Mouse (Mus musculus): Measurements from ENCODE around the gene Ano9. TPM values are rescaled to one million over a fixed set of nuclear protein-coding genes. Genes with fewer than 3 reads are reported as not detected.

Ano9 gene
- polyA plus RNA-seq (2015; fragmentation: Nextera tagmentation; extraction: Ambion mirVana), result 0.49 and 1.00 TPM in 2 replicates

DNA sequence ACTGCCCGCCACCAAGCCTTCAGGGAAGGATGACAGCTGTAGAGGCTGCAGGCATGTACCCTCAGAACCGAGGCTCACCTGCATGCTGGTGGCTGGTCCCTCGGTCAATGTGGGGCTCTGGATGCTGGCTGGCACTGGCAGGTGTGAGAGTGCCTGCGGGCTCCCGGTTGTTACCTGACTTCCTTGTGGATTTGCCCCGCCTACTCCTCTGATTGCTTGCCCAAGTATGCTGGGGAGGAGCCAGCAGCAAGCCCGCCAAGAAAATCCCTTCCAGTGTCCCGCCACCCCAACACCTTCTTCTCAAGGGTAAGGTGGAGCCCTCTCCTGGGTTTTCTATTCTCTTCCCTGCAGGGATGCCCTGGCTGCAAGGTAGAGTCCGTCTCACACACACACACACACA lies at the start of gene Ano9:
TSS of gene Ano9 (minus strand) at position 171 of the 400 bp plus-strand sequence.
- H3K27ac ChIP-seq (ENCODE audit: low read length), result no peak within 1 kb of the TSS
- no peaks in the 10 kb centered on the region for H3K9me3 ChIP-seq (replicated peaks; ENCODE audit: control insufficient read depth, low read length)
- WGBS, result 17% methylated on average over 9 of the region's 9 CpGs
- H3K4me2 ChIP-seq (ENCODE audit: low read depth, low read length), result no peak within 1 kb of the TSS
- H3K9ac ChIP-seq (ENCODE audit: low read length), result no peak within 1 kb of the TSS
- H3K27me3 ChIP-seq (ENCODE audit: control insufficient read depth, insufficient read depth, low read length), result no peaks in the 10 kb centered on the region
- H3K4me1 ChIP-seq (ENCODE audit: control insufficient read depth, insufficient read depth, low read length), result peaks cover 6% of the 10 kb centered on the region
- no peak for ATAC-seq (replicated peaks; ENCODE audit: extremely low read depth, insufficient read depth, low FRiP score)
- no peak within 1 kb of the TSS for H3K4me3 ChIP-seq (ENCODE audit: low read length)
- H3K36me3 ChIP-seq (ENCODE audit: control insufficient read depth, insufficient read depth), result no peaks in the 10 kb centered on the region

DNA sequence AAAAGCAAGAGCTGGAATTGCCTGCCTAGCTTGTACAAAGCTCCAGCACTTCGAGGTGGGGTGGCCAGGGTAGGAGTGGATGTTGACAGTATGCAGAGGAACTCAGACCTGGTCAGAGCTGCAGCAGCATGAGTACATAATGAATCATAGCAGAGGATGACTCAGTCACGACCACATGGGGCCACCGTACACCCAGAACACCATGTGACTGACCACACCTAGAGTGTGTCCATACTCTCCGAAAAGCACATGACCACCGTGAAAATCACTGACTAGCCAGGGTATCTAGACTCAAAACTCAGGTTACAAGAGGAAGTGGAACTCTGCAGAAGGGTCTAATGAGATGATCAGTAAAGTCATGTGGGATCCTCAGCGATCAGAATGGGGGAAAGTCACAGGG lies 47.2 kb upstream of the Ano9 start:
- H3K4me1 ChIP-seq (ENCODE audit: control insufficient read depth, insufficient read depth, low read length), result peaks cover 16% of the 10 kb centered on the region
- no peak for ATAC-seq (replicated peaks; ENCODE audit: extremely low read depth, insufficient read depth, low FRiP score)
- H3K27me3 ChIP-seq (ENCODE audit: control insufficient read depth, insufficient read depth, low read length), result no peaks in the 10 kb centered on the region
- WGBS, result 75% methylated on average over 6 of the region's 6 CpGs
- no peaks in the 10 kb centered on the region for H3K9me3 ChIP-seq (replicated peaks; ENCODE audit: control insufficient read depth, low read length)
- H3K36me3 ChIP-seq (ENCODE audit: control insufficient read depth, insufficient read depth), result peaks cover 31% of the 10 kb centered on the region
- no peak overlapping the region for H3K9ac ChIP-seq (ENCODE audit: low read length)
- no peak overlapping the region for H3K4me2 ChIP-seq (ENCODE audit: low read depth, low read length)
- no peak overlapping the region for H3K4me3 ChIP-seq (ENCODE audit: low read length)
- H3K27ac ChIP-seq (ENCODE audit: low read length), result no peak overlapping the region

DNA sequence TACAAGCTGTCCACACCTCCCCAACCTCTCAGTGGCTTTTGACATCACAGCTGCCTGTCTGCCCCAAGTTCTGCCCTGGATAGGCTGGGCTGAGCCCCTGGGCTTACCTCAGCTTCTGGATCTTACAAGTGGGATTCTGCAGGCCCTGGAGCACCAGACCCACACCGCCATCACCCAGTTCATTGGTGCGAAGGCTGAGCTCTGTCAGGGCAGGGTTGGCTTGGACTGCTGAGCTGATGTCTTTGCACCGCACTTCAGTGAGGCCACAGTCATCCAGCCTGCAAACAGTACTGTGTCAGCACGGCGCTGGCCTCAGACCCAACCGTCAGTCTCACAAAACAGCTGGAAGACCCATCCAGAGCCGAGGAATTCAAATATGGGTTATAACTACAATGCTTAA lies 46.8 kb upstream of the Ano9 start:
- peaks cover 14% of the 10 kb centered on the region for H3K4me1 ChIP-seq (ENCODE audit: control insufficient read depth, insufficient read depth, low read length)
- H3K36me3 ChIP-seq (ENCODE audit: control insufficient read depth, insufficient read depth), result peaks cover 35% of the 10 kb centered on the region
- no peak overlapping the region for H3K4me3 ChIP-seq (ENCODE audit: low read length)
- H3K9me3 ChIP-seq (replicated peaks; ENCODE audit: control insufficient read depth, low read length), result no peaks in the 10 kb centered on the region
- no peak overlapping the region for H3K4me2 ChIP-seq (ENCODE audit: low read depth, low read length)
- H3K27me3 ChIP-seq (ENCODE audit: control insufficient read depth, insufficient read depth, low read length), result no peaks in the 10 kb centered on the region
- H3K9ac ChIP-seq (ENCODE audit: low read length), result no peak overlapping the region
- no peak for ATAC-seq (replicated peaks; ENCODE audit: extremely low read depth, insufficient read depth, low FRiP score)
- 85% methylated on average over 7 of the region's 7 CpGs for WGBS
- H3K27ac ChIP-seq (ENCODE audit: low read length), result no peak overlapping the region

DNA sequence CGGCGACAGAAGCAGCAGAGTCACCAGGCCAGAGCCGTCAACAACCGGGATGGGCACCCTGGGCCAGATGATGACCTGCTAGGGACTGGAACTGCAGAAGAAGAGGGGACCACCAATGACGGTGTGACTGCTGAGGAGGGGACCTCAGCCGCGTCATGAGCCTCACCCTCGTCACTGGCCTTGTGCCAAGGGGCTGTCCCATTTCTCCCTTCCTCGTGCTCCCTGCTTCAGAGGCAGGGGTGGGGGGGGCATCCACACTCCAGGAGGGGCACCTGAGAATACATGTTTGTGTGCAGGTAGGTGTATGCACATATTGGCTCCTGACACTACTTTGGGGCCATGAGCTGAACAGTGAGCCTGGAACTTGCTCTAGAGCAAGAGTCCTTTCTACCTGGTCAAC lies 37.8 kb upstream of the Ano9 start:
- H3K4me3 ChIP-seq (ENCODE audit: low read length), result no peak overlapping the region
- no peak for ATAC-seq (replicated peaks; ENCODE audit: extremely low read depth, insufficient read depth, low FRiP score)
- no peak overlapping the region for H3K9ac ChIP-seq (ENCODE audit: low read length)
- no peaks in the 10 kb centered on the region for H3K4me1 ChIP-seq (ENCODE audit: control insufficient read depth, insufficient read depth, low read length)
- H3K27me3 ChIP-seq (ENCODE audit: control insufficient read depth, insufficient read depth, low read length), result no peaks in the 10 kb centered on the region
- 73% methylated on average over 9 of the region's 9 CpGs for WGBS
- H3K9me3 ChIP-seq (replicated peaks; ENCODE audit: control insufficient read depth, low read length), result peaks cover 3% of the 10 kb centered on the region; the same call in 1 of the 2 replicates
- no peak overlapping the region for H3K4me2 ChIP-seq (ENCODE audit: low read depth, low read length)
- H3K27ac ChIP-seq (ENCODE audit: low read length), result no peak overlapping the region
- H3K36me3 ChIP-seq (ENCODE audit: control insufficient read depth, insufficient read depth), result peaks cover 27% of the 10 kb centered on the region

DNA sequence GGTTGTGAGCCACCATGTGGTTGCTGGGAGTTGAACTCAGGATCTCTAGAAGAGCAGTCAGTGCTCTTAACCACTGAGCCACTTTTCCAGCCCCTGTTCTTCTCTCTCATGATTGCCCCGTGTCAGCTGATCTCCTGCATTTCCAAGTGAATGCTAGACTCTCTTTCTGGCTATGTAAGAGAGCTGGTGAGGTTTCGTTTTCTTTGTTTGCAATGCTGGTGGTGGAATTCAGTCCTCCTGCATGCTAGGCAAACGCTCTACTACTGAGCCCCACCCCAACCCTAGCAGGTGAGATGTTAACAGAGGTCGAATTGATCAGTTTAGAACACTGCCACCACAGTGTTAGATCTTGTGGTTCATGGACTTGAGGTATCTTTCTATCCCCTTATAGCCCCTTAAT lies 31.0 kb upstream of the Ano9 start:
- Histone ChIP-seq H3K9me3 (replicated peaks; ENCODE audit: control insufficient read depth, low read length) (no peaks in the 10 kb centered on the region), H3K9ac (ENCODE audit: low read length) (no peak overlapping the region), H3K4me3 (ENCODE audit: low read length) (no peak overlapping the region), H3K27me3 (ENCODE audit: control insufficient read depth, insufficient read depth, low read length) (no peaks in the 10 kb centered on the region), H3K27ac (ENCODE audit: low read length) (no peak overlapping the region), H3K4me1 (ENCODE audit: control insufficient read depth, insufficient read depth, low read length) (no peaks in the 10 kb centered on the region), H3K36me3 (ENCODE audit: control insufficient read depth, insufficient read depth) (peaks cover 13% of the 10 kb centered on the region), H3K4me2 (ENCODE audit: low read depth, low read length) (no peak overlapping the region)
- WGBS, result 74% methylated on average over 4 of the region's 4 CpGs
- no peak for ATAC-seq (replicated peaks; ENCODE audit: extremely low read depth, insufficient read depth, low FRiP score)

DNA sequence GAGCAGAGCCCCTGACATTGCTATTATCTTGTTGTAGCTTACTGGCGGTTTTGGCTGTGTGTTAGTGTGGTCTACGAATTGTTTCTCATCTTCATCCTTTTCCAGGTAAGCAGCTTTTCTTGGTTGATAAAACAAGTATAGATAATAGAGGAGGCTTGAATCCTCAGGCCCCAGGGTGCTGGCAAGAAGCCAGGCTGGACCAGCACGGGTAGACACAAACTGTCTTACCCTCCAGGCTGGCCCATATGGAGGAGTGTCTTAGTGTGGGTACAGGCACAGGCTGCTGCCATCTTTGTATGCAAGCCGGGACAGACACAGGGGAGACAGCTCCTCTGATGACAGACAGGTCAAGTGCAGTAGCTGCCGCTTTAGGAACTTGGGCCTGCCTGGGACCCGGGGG lies 29.4 kb upstream of the Ano9 start:
- Histone ChIP-seq H3K27me3 (ENCODE audit: control insufficient read depth, insufficient read depth, low read length) (no peaks in the 10 kb centered on the region), H3K36me3 (ENCODE audit: control insufficient read depth, insufficient read depth) (peaks cover 10% of the 10 kb centered on the region), H3K27ac (ENCODE audit: low read length) (no peak overlapping the region), H3K4me3 (ENCODE audit: low read length) (no peak overlapping the region), H3K9ac (ENCODE audit: low read length) (no peak overlapping the region), H3K4me2 (ENCODE audit: low read depth, low read length) (no peak overlapping the region), H3K9me3 (replicated peaks; ENCODE audit: control insufficient read depth, low read length) (no peaks in the 10 kb centered on the region), H3K4me1 (ENCODE audit: control insufficient read depth, insufficient read depth, low read length) (no peaks in the 10 kb centered on the region)
- ATAC-seq (replicated peaks; ENCODE audit: extremely low read depth, insufficient read depth, low FRiP score), result no peak
- 65% methylated on average over 6 of the region's 6 CpGs for WGBS

DNA sequence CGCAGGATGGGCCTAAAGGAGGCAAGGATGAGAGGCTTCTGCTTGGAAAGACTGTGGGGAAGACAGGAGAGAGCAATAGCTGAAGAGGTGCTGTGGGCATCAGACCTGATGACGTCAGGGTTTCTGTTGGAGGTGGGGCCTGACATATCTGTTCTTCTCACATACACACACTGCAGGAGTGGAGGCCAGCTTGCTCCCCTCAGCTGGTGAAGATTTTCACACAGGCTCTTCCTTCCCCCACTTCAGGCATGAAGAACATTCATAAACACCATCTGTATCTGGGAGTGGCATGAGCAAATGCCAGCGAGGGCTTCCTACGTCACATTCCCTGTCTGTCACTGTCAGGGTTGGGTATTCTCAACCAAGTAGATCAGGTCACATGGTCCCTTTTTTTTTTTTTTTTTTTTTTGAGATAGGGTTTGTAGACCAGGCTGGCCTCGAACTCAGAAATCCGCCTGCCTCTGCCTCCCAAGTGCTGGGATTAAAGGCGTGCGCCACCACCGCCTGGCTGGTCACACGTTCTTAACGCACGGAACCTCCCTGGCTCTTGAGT lies 28.5 kb upstream of the Ano9 start:
- no peak for ATAC-seq (replicated peaks; ENCODE audit: extremely low read depth, insufficient read depth, low FRiP score)

DNA sequence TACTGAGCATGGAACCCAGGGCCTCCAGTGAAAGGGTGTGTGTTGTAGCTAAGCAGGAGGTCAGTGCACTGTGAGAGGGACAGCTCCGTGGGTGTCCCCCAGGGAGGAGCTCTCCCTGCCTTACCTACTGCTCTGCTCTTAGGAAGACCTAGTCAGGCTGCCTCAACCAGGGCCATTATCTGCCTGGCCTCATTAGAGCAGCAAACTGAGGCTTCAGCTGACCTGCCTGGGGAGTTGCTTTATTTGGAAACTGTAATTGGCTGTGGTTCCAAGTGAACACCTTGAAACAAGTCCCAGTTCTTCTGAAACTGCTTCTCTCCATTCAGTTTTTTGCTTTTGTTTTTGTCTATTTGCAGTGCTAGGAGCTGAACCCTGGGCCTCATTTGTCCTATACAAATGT lies 27.8 kb upstream of the Ano9 start:
- no peak overlapping the region for H3K4me3 ChIP-seq (ENCODE audit: low read length)
- no peaks in the 10 kb centered on the region for H3K9me3 ChIP-seq (replicated peaks; ENCODE audit: control insufficient read depth, low read length)
- no peak overlapping the region for H3K9ac ChIP-seq (ENCODE audit: low read length)
- no peaks in the 10 kb centered on the region for H3K4me1 ChIP-seq (ENCODE audit: control insufficient read depth, insufficient read depth, low read length)
- peaks cover 8% of the 10 kb centered on the region for H3K36me3 ChIP-seq (ENCODE audit: control insufficient read depth, insufficient read depth)
- H3K4me2 ChIP-seq (ENCODE audit: low read depth, low read length), result no peak overlapping the region
- H3K27ac ChIP-seq (ENCODE audit: low read length), result no peak overlapping the region
- no peaks in the 10 kb centered on the region for H3K27me3 ChIP-seq (ENCODE audit: control insufficient read depth, insufficient read depth, low read length)
- no peak for ATAC-seq (replicated peaks; ENCODE audit: extremely low read depth, insufficient read depth, low FRiP score)
- 59% methylated on average over 1 of the region's 1 CpGs for WGBS

More for the DNA sequence above, 28.5 kb upstream of the Ano9 start:
- H3K4me1 ChIP-seq (ENCODE audit: control insufficient read depth, insufficient read depth, low read length), result no peaks in the 10 kb centered on the region
- peaks cover 10% of the 10 kb centered on the region for H3K36me3 ChIP-seq (ENCODE audit: control insufficient read depth, insufficient read depth)
- H3K27me3 ChIP-seq (ENCODE audit: control insufficient read depth, insufficient read depth, low read length), result no peaks in the 10 kb centered on the region
- H3K27ac ChIP-seq (ENCODE audit: low read length), result no peak overlapping the region
- WGBS, result 88% methylated on average over 12 of the region's 12 CpGs
- H3K9ac ChIP-seq (ENCODE audit: low read length), result no peak overlapping the region
- H3K9me3 ChIP-seq (replicated peaks; ENCODE audit: control insufficient read depth, low read length), result no peaks in the 10 kb centered on the region
- H3K4me2 ChIP-seq (ENCODE audit: low read depth, low read length), result no peak overlapping the region
- no peak overlapping the region for H3K4me3 ChIP-seq (ENCODE audit: low read length)

DNA sequence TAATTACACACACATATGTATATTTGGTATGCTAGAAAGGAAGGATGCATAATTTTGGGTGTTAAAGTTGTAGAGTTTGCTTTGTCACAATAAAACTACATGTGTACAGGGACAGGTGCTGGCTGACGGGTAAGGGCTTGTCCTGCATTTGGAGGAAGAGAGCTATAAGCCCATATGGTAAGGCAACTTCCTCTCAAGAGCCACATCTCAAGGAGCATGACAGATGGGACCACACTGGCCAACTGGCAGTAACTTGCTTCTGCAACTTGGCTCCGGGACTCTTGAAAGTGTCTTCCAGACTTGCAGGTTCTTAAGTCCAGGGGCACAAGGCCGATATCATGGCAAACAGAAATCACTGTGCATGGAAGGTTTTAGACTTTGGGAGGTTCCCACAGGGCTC lies 27.0 kb upstream of the Ano9 start:
- Histone ChIP-seq H3K4me2 (ENCODE audit: low read depth, low read length) (no peak overlapping the region), H3K27ac (ENCODE audit: low read length) (no peak overlapping the region), H3K4me3 (ENCODE audit: low read length) (no peak overlapping the region), H3K9ac (ENCODE audit: low read length) (no peak overlapping the region), H3K36me3 (ENCODE audit: control insufficient read depth, insufficient read depth) (peaks cover 8% of the 10 kb centered on the region), H3K9me3 (replicated peaks; ENCODE audit: control insufficient read depth, low read length) (no peaks in the 10 kb centered on the region), H3K27me3 (ENCODE audit: control insufficient read depth, insufficient read depth, low read length) (no peaks in the 10 kb centered on the region), H3K4me1 (ENCODE audit: control insufficient read depth, insufficient read depth, low read length) (no peaks in the 10 kb centered on the region)
- 91% methylated on average over 3 of the region's 3 CpGs for WGBS
- ATAC-seq (replicated peaks; ENCODE audit: extremely low read depth, insufficient read depth, low FRiP score), result no peak
